Mouse (Mus musculus) ES-Bruce4 (cell line): ENCODE measurements around the gene Thoc5.

Experiments used
- CTCF ChIP-seq: IDR thresholded peaks from one replicate; pipeline ENCODE4 v1.8.1; 2011; ENCODE audit warnings: low read depth, low read length
- EP300 ChIP-seq: IDR thresholded peaks from 2 replicates; pipeline ENCODE4 v1.6.1; 2011; ENCODE audit warnings: low read depth, low read length; ENCODE audit not compliant: insufficient read depth
- POLR2A ChIP-seq: IDR thresholded peaks from one replicate; pipeline ENCODE4 v1.8.1; 2011; ENCODE audit warnings: low read length; ENCODE audit not compliant: insufficient read depth

- TF ChIP-seq CTCF (no peak), POLR2A (no peak), EP300 (no peak)
Observed at GRCm38 (mm10) chr11:4881087-4881486, 14.0 kb upstream of the Thoc5 start.
